Mouse (Mus musculus): ENCODE measurements around the gene Bik.
"Not testable (repeated sequence)": the region's sequence is repeated elsewhere in the genome, so short reads cannot be mapped to it uniquely, and the experiment has no call there.

Bik gene

DNA sequence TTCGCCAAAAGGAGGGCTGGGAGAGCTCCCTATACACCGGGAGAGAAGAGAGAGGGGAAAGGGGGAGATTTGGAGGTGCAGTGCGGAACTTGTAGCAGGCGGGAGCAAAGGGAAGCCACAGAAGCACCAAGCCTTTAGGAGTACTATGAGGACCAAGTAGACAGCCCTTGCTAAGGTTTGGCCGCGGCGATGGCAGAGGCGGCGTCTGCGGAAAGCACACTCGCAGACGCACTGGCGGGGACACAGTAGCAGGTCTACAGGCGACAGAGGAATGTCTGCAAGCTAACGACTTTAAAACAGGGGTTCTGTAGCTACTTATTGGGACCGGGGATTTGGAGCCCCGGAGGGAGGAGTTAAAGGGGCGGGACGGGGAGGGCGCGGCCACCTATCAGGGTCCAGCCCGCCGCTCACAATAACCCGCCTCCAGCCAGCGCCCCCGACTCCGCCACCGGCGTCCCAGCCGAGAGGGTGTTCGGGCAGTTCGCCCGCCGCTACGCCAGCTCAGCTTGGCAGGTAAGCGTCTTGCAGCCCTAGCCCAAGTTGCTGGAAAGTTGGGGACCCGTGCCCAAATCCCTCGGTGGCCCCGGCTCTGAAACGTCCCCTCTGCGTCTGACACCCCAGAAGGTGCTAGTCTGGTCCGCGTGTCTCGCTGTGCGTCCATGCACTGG is at the start of gene Bik:
Bik (plus strand) TSS at position 439 of the 668 bp plus-strand sequence.
- peak; percentile 82 for DNase-seq (ENCODE audit: low spot score)

DNA sequence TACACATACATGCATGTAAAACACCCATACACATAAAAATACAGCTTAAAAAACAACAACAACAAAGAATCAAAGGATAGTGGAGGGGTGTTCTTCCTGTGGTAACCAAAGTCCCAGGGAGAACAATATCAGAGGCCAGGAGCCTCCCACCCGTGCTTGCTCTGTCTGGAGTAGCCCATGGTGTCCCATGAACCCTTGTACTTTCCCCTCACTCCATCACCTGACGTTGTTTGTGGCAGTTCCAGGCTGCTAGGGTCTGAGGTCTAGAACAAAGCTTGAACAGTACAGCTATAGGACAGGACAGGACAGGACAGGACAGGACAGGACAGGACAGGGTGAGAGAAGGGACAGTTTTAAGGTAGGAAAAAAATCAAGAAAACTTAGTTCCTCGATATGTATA is 48.6 kb upstream of the Bik start:
- no peak for DNase-seq (ENCODE audit: low spot score)

DNA sequence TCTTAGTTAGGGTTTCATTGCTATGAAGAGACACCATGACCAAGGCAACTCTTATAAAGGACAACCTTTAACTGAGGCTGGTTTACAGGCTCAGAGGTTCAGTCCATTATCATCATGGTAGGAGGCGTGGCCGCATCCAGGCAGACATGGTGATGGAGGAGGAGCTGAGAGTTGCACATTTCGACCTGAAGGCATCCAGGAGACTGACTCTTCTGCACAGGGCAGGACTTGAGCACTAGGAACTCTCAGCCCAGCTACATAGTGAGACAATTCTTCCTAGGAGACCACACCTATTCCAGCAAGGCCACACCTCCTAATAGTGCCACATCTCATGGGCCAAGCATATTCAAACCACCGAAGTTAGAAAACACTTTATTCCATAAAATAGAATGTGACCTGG is 46.8 kb upstream of the Bik start:
- no peak for DNase-seq (ENCODE audit: low spot score)

DNA sequence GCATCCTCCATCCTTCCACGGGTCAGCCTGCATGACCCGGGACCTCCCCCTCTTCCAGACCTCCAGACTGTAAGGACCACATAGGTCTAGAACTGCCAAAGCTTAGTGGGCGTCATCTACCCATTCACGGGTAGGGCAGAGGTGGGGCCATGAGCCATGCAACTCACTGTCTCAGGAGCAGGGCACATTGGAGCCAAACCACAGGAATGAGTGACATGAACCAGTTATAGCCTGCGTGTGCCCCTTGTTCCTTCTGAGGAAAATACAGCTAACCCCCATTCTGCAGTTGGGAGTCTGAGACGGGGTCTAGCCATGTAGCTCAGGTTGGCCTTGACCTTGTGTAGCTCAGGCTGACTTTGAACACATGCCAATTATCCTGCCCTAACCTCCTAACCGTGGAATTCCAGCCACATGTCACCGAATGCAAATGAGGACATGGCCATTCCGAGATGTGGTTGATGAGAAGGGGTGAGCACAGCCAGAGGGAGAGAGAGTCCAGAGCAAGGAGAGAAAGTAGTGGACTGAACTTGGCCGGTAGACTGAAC is 45.4 kb upstream of the Bik start:
- no peak for DNase-seq (ENCODE audit: low spot score)

DNA sequence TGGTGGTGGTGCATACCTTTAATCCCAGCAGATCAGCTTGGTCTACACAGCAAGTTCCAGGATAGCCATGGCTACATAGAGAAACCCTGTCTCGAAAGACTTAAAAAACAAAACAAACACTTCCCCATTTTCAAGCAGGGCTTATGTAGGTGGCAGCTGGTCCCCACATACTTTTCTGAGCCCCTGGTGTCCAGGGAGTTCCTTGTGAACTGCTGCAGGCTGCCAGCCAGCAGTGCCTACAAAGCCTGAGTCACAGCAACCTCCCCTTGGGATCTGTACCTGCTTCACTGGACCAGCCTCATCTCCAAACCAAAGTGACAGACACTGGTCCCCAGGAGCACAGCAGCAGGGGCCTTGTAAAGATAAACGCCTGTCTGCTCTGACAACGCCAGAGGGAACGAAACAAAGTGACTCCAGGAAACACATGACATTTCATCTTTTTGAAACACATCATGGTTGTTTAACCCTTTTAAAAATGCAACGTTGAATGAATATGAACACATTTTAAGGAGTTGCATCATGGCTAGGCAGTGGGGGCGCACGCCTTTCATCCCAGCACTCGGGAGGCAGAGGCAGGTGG is 43.9 kb upstream of the Bik start:
- no peak for DNase-seq (ENCODE audit: low spot score)

DNA sequence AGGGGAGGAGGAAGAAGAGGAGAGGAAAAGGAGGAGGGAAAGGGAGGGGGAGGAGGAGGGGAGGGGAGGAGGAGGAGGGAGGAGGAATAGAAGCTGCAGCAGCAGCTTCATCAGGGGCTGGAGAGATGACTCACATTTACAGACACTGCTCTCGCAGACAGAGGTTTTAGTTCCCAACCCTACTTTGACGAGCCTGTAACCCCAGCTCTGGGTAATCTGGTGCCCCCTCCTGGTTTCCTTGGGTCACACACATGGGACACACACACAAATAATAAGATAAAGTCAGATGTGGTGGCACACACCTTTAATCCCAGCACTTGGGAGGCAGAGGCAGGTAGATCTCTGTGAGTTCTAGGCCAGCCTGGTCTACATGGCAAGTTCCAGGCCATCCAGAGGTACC is 43.2 kb upstream of the Bik start:
- DNase-seq (ENCODE audit: low spot score) = peak; percentile 52

DNA sequence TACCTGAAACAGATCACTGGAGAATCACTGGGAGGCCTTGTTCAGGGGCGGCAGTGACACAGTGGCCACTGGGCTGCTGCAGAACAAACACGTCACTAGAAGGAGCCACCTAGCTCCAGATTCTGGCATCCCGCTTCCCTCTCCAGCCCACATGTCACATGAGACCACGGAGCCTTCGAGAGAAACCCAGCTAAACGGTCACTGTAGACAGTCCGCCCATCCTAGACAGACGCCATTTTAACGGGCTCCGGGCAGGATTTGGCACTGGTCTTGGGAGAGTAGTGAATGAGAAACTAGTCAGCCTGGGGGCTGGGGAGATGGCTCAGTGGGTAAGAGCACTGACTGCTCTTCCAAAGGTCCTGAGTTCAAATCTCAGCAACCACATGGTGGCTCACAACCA is 42.4 kb upstream of the Bik start:
- no peak for DNase-seq (ENCODE audit: low spot score)

DNA sequence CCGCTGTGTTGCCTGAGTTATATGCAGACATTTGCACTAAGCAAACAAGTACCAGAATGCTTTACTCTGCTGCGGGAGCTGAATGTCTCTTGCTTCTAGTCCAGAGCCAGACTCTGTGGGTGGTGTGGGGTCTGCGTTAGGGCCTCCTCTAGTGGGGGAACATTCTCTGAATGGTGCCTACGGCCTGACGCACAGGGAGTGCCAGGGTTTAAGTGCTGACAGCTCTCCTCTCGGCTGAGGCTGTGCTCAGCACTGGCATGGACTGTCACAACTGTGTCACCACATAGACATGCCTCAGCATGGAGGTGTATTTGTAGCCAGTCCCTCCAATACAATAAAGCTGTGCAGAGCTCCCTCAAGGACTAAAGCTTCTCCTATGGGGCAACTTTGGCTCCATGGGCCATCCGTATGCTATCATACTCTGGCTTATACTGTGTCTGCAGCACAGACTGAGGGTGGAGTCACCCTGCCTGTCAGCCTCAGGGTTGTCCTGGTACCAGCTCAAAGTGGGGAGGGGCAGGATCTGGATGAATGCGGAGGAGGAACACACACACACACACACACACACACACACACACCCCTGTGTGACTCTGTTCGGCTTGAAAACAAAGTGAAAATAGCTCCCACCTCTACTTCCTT is 39.1 kb upstream of the Bik start:
- DNase-seq (ENCODE audit: low spot score) = no peak

DNA sequence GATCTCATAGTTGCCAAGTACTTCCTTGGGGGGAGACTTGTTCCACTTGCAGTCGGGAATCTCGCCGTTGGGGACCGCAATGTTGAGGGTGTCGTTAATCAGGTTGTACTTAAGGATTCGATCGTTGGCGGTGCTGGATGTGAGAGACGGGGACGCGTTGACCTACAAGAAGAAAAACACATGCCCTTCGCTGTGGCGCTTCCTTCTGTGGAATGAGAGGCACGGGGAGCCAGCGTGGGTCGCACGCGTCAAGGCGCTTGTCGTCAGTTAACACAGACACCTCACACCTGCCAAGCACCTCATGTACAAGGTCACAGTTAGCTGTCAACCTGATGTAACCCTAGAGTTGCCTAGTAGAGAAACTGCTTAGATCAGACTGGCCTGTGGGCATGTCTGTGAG is 37.2 kb upstream of the Bik start:
- DNase-seq (ENCODE audit: low spot score) = no peak

DNA sequence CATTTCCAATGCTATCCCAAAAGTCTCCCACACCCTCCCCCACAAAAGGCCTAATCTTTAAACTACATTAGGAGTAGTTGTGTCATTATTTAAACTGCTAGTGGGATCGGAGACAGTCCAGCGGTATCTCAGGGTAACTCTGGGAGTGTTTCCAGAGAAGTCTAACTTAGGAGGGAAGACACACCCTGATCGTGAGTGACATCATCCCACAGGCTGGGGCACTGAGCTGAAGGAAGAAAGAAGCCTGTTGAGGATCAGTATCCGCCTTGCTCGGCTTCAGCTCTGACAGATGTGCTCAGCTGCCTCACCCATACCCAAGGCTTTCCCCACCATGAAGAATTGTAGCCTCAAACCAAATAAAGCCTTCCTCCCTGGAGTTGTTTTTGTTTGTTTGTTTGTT is 34.8 kb upstream of the Bik start:
- no peak for DNase-seq (ENCODE audit: low spot score)

DNA sequence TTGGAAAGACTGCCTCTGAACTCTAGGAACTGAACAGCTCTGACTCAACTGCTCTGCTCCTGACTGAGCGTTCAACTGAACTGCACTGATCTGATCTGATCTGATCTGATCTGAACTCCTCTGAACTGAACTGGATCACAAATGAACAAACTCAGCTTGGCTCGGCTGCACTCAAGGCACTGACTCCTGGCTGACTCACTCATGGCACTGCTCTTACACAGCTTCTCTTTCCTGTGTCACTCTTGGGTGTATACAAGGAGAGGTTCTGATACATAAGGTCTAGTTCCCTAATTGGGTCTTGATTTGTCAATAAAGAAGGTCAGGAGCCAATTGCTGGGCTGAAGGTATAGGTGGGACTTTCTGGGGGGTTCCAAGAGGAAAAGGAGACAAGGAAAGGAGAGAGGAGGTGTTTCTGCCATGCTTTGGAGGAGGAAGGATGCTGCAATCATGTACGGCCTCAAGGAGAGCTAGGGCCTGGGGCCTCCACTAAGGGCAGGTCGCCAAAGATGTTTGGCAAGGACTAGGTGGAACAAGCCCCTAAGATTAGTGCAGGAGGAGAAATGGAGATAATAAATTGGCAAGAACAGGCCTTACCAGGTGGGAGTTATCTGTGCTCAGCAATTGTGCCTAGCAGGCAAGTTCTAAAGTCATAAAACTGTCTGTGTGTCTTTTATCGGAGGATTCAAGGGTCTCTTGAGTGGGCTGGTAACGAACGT is 32.6 kb upstream of the Bik start:
- DNase-seq (ENCODE audit: low spot score) = no peak

DNA sequence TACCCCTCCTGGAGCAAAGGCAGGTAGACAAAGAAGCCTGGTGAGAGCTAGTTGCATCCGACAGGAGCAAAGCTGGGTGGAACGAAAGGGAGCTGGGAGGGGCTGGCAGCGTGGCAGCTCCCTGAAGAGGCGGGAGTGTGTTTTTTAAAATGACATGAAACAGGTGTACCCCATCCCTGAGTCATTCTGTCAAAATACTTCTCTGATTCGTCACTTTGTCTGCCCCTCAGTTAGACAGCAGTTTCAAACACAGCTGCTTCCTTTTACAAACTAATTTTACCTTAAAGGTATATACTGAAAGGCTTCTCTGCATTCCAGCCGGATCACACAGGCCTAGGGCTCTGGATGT is 32.1 kb upstream of the Bik start:
- no peak for DNase-seq (ENCODE audit: low spot score)

DNA sequence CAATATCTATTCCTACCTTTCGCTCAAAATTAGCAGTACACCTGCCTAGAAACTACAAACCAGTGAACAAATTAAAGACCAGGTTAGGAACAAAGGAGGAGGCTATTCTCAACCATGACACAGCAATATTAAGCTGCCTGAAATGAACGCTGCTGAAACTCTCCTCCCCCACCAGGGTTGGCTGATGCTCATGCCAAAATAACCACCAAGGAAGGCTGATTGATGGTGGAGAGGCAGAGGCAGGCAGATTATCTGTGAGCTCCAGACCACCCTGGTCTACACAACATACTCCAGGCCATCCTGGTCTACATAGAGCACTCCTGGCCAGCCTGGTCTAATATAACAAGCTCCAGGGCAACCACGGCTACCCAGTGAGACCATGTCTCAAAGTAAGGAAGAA is 31.5 kb upstream of the Bik start:
- no peak for DNase-seq (ENCODE audit: low spot score)

DNA sequence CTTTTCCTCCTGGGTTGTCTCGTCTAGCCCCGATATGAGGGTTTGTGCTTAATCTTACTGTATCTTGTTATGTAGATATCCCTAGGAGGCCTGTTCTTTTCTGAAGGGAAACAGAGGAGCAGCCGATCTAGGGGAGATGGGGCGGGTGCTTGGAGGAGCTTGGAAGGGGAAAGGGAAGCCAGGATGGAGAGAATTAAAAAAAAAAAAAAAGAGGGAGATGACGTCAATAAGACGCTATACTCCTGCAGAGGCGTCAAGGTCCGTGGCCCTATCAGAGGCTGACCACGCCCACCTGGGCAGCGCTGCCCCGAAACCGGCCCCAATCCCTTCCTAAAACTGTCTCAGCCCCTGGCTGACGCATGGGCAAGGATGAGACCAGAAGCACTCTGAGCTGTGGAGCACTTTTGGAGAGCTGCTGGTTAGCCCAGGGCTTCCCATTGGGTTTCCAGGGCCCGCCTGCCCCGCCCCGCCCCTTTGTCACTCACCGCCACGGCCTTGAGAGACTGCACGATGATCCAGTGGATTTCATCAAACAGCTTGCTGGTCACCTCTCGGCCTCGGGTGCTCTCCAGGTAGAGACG is 30.8 kb upstream of the Bik start:
- no peak for DNase-seq (ENCODE audit: low spot score)

DNA sequence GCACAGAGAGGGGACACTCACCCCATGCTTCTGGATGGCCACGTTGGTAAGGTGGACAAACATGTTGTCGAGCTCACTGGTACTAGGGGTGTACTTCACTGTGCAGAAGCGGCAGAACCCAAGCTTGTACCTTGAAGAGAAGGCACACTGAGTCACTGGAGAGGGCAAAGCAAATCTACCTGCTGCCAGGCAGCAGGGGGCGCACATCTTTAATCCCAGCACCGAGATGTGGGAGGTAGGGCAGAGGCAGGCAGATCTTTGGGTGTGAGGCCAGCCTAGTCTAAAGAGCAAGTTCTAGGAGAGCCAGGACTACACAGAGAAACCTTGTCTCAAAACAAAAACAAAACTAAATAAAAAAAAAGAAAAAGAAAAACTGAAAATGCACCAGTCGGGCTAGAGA is 29.4 kb upstream of the Bik start:
- DNase-seq (ENCODE audit: low spot score) = no peak

DNA sequence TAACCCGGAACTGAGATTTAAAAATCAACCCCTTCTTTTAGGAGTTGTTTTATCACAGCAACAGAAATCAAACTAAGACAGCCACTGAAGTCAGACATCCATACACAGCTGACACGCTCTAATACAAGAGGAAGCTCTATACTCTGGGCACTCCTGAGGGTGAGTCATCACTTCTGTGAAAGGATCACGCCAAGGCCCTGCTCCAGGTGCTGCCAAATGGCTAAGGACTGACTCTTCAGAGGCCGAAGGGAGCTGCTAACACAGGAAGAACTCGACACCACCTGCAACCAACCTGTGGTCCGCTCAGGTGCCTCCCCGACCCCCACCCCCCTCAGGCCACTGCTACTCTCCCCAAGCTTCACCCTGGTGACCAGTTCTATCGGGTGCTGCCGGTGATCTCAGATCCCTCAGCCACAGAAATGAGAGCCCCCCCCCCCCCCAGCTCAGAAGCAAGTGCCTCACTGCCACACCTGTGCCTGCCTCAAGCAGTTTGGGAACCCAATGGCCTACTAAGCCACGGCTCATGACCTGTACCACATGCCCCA is 27.4 kb upstream of the Bik start:
- DNase-seq (ENCODE audit: low spot score) = no peak

DNA sequence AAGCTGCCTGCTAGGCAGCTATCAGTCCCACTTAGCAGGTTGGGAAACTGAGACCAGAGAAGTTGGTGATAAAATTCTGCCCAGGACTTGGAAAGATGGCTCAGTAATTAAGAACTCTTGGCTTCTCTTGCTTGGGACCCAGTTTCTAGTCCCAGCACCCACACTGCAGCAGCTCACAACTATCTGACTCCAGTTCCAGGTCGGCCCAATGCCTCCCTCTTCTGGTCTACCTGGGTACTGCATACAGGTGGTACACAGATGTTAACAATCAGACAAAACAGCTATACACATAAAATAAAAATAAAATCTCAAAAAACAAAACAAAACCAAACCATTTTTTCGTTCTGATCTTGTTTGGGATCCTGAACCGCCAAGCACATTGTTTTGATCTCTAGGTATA is 26.3 kb upstream of the Bik start:
- no peak for DNase-seq (ENCODE audit: low spot score)

DNA sequence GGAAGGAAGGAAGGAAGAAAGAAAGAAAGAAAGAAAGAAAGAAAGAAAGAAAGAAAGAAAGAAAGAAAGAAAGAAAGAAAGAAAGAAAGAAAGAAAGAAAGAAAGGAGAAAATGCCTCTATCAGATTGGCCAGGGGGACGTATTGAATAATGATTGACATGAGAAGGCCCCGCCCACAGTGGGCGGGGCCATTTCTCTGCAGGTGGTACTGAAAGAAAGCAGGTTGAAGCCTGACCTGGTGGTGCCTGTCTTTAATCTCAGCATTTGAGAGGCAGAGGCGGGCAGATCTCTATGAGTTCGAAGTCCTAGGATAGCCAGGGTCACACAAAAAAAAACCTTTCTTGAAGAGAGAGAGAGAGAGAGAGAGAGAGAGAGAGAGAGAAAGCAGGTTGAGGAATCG is 25.2 kb upstream of the Bik start:
- not testable (repeated sequence) for DNase-seq (ENCODE audit: low spot score)

DNA sequence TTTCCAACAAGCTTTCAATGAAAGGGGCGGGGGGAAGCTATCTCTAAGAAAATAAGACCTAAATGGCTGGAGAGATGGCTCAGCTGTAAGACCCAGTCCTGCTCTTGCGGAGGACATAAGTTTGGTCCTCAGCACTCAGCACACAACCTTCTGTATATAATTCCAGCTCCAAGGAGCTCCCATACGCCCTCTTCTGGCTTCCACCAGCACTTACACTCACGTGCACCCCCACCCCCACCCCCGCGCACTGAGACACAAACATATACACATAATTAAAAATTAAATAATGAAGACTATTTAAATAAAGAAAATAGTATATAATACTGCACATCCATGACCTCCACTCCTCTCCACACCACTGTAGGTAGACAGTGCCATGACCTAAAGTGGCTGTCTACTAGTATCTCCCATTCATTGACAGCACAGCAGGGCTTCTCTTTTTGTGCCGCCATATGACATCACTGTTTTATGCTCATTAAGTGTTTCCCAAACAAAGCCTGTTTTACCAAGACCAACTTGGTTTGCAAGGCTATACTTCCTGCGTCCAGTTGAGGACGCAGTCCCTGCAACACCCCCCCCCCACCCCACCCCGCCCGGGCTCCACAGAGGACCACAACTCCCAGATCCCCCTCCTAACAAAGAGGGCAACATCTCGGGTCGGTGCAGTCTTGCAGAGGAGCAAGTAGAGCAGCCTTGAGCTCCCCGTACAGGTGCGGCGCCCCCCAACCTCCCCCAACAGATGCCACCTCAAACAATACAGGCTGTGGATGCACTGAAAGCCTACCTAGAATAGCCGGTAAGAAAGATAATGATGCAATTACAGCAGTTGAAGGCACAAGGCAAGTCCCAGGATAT is 16.5 kb upstream of the Bik start:
- DNase-seq (ENCODE audit: low spot score) = no peak

DNA sequence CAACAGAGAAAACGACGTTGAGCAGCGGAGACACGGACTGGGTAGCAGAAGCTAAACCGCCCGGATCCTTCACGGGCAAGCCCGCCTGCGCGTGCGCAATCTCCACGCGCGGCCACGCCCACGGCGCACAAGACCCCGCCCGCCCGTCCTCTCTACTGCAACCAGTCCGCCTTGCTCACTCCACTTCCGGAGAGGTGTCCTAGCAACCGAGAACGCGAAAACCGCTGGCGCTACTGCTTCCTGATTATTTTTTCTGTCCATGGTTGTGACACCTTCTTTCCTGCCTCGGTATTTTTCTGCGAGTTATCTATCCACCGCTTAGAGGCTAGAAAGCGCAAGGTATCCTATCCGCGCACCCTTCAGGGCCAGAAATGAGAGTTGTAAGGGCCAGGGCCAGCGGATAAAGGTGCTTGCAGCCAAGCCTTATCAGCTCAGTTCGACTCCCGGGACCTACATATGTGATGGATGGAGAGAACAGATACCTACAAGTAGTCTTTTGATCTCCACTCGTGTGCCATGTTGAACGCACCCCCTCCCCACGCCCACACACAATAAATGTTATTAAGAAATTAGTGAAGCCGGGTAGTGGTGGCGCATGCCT is 15.8 kb upstream of the Bik start, which contains the start of gene Ttll1:
Ttll1 (minus strand) TSS at position 89 of the 601 bp plus-strand sequence.
- peak; percentile 96 for DNase-seq (ENCODE audit: low spot score)

Measured in embryo, embryonic 10.5 days (tissue).